Mouse (Mus musculus): ENCODE results near the gene Mertk. TPM values are rescaled to one million over a fixed set of nuclear protein-coding genes. Genes with fewer than 3 reads are reported as not detected.

Mertk gene
- polyA plus RNA-seq, 1 experiment from 2014 or later, result 10.4 TPM

- H3K4me2 ChIP-seq (replicated peaks; ENCODE audit: low read depth, low read length), result peak overlapping the region; percentile 57
- no peaks in the 10 kb centered on the region for H3K27me3 ChIP-seq (replicated peaks; ENCODE audit: insufficient read depth, low read length)
- peak overlapping the region; percentile 85 for H3K27ac ChIP-seq (ENCODE audit: low read length)
- no peak overlapping the region for H3K9ac ChIP-seq (replicated peaks; ENCODE audit: low read depth)
- no peaks in the 10 kb centered on the region for H3K36me3 ChIP-seq (ENCODE audit: insufficient read depth, low read length)
- H3K4me3 ChIP-seq (ENCODE audit: low read depth, low read length), result peak overlapping the region; percentile 85
- WGBS, result 0% methylated on average over 7 of the region's 7 CpGs
- no peaks in the 10 kb centered on the region for H3K9me3 ChIP-seq (ENCODE audit: low read length)
- H3K4me1 ChIP-seq (ENCODE audit: insufficient read depth, low read depth, low read length), result no peaks in the 10 kb centered on the region; the same call in 1 of the 2 replicates
- ATAC-seq, result peak; percentile 36
- DNase-seq (ENCODE audit: low spot score), result peak; percentile 94
- TF ChIP-seq EP300 (IDR thresholded peaks at IDR 0.05) (peak; percentile 80), CTCF (IDR thresholded peaks at IDR 0.05) (peak; percentile 82)
Observed at GRCm38 (mm10) chr2:128817387-128817785, 118.6 kb downstream of the Mertk start.

- TF ChIP-seq EP300 (IDR thresholded peaks at IDR 0.05) (no peak), CTCF (IDR thresholded peaks at IDR 0.05) (peak; percentile 47)
- H3K9ac ChIP-seq (replicated peaks; ENCODE audit: low read depth), result peak within 1 kb of the TSS; percentile 85
- H3K4me1 ChIP-seq (ENCODE audit: insufficient read depth, low read depth, low read length), result no peaks in the 10 kb centered on the region; the same call in 1 of the 2 replicates
- peak within 1 kb of the TSS; percentile 85 for H3K4me3 ChIP-seq (ENCODE audit: low read depth, low read length)
- H3K9me3 ChIP-seq (ENCODE audit: low read length), result no peaks in the 10 kb centered on the region
- H3K36me3 ChIP-seq (ENCODE audit: insufficient read depth, low read length), result no peaks in the 10 kb centered on the region
- ATAC-seq (peak; percentile 92), DNase-seq (ENCODE audit: low spot score) (peak; percentile 100)
- WGBS, result under 1% methylated on average over 59 of the region's 59 CpGs
- no peaks in the 10 kb centered on the region for H3K27me3 ChIP-seq (replicated peaks; ENCODE audit: insufficient read depth, low read length)
- H3K4me2 ChIP-seq (replicated peaks; ENCODE audit: low read depth, low read length), result peak within 1 kb of the TSS; percentile 59
- H3K27ac ChIP-seq (ENCODE audit: low read length), result peak within 1 kb of the TSS; percentile 97
Observed at GRCm38 (mm10) chr2:128817786-128818681, 119.3 kb downstream of the Mertk start, which contains the start of gene Tmem87b. Gene Tmem87b, plus strand, starts transcription at chr2:128818118.

- ATAC-seq (no peak; the same call in 1 of the 2 replicates), DNase-seq (ENCODE audit: low spot score) (peak; percentile 86)
- H3K4me2 ChIP-seq (replicated peaks; ENCODE audit: low read depth, low read length), result peak overlapping the region; percentile 59
- peak overlapping the region; percentile 85 for H3K4me3 ChIP-seq (ENCODE audit: low read depth, low read length)
- TF ChIP-seq EP300 (IDR thresholded peaks at IDR 0.05) (peak; percentile 87), CTCF (IDR thresholded peaks at IDR 0.05) (no peak)
- WGBS, result 5% methylated on average over 14 of the region's 14 CpGs
- peak overlapping the region; percentile 85 for H3K9ac ChIP-seq (replicated peaks; ENCODE audit: low read depth)
- no peaks in the 10 kb centered on the region; the same call in 1 of the 2 replicates for H3K4me1 ChIP-seq (ENCODE audit: insufficient read depth, low read depth, low read length)
- H3K27ac ChIP-seq (ENCODE audit: low read length), result peak overlapping the region; percentile 97
- no peaks in the 10 kb centered on the region for H3K27me3 ChIP-seq (replicated peaks; ENCODE audit: insufficient read depth, low read length)
- no peaks in the 10 kb centered on the region for H3K36me3 ChIP-seq (ENCODE audit: insufficient read depth, low read length)
- H3K9me3 ChIP-seq (ENCODE audit: low read length), result no peaks in the 10 kb centered on the region
Observed at GRCm38 (mm10) chr2:128818956-128819643, 120.3 kb downstream of the Mertk start.

GRCm38 (mm10) chr2:128820631-128821030, 121.9 kb downstream of the Mertk start:
- WGBS, result 78% methylated on average over 2 of the region's 2 CpGs

GRCm38 (mm10) chr2:128823893-128824292, 125.1 kb downstream of the Mertk start:
- no peaks in the 10 kb centered on the region; the same call in 1 of the 2 replicates for H3K4me1 ChIP-seq (ENCODE audit: insufficient read depth, low read depth, low read length)
- WGBS, result 89% methylated on average over 5 of the region's 5 CpGs
- no peaks in the 10 kb centered on the region for H3K36me3 ChIP-seq (ENCODE audit: insufficient read depth, low read length)
- ATAC-seq, result no peak
- H3K27ac ChIP-seq (ENCODE audit: low read length), result no peak overlapping the region
- H3K4me3 ChIP-seq (ENCODE audit: low read depth, low read length), result no peak overlapping the region
- H3K4me2 ChIP-seq (replicated peaks; ENCODE audit: low read depth, low read length), result no peak overlapping the region
- no peaks in the 10 kb centered on the region for H3K27me3 ChIP-seq (replicated peaks; ENCODE audit: insufficient read depth, low read length)
- no peak overlapping the region for H3K9ac ChIP-seq (replicated peaks; ENCODE audit: low read depth)
- no peak for DNase-seq (ENCODE audit: low spot score)
- H3K9me3 ChIP-seq (ENCODE audit: low read length), result no peaks in the 10 kb centered on the region
- TF ChIP-seq CTCF (IDR thresholded peaks at IDR 0.05) (no peak), EP300 (IDR thresholded peaks at IDR 0.05) (no peak)

More at GRCm38 (mm10) chr2:128820631-128821030, 121.9 kb downstream of the Mertk start:
- Histone ChIP-seq H3K9me3 (ENCODE audit: low read length) (no peaks in the 10 kb centered on the region), H3K4me3 (ENCODE audit: low read depth, low read length) (no peak overlapping the region), H3K4me1 (ENCODE audit: insufficient read depth, low read depth, low read length) (no peaks in the 10 kb centered on the region; the same call in 1 of the 2 replicates), H3K4me2 (replicated peaks; ENCODE audit: low read depth, low read length) (no peak overlapping the region), H3K36me3 (ENCODE audit: insufficient read depth, low read length) (no peaks in the 10 kb centered on the region), H3K9ac (replicated peaks; ENCODE audit: low read depth) (no peak overlapping the region), H3K27ac (ENCODE audit: low read length) (no peak overlapping the region), H3K27me3 (replicated peaks; ENCODE audit: insufficient read depth, low read length) (no peaks in the 10 kb centered on the region)
- no peak for ATAC-seq
- no peak for DNase-seq (ENCODE audit: low spot score)
- TF ChIP-seq EP300 (IDR thresholded peaks at IDR 0.05) (no peak), CTCF (IDR thresholded peaks at IDR 0.05) (no peak)

GRCm38 (mm10) chr2:128827787-128828186, 129.0 kb downstream of the Mertk start:
- Histone ChIP-seq H3K9ac (replicated peaks; ENCODE audit: low read depth) (no peak overlapping the region), H3K27ac (ENCODE audit: low read length) (no peak overlapping the region), H3K4me1 (ENCODE audit: insufficient read depth, low read depth, low read length) (no peaks in the 10 kb centered on the region), H3K27me3 (replicated peaks; ENCODE audit: insufficient read depth, low read length) (no peaks in the 10 kb centered on the region), H3K4me3 (ENCODE audit: low read depth, low read length) (no peak overlapping the region), H3K4me2 (replicated peaks; ENCODE audit: low read depth, low read length) (no peak overlapping the region), H3K36me3 (ENCODE audit: insufficient read depth, low read length) (peaks cover 2% of the 10 kb centered on the region; the same call in 1 of the 2 replicates), H3K9me3 (ENCODE audit: low read length) (no peaks in the 10 kb centered on the region)
- TF ChIP-seq EP300 (IDR thresholded peaks at IDR 0.05), result no peak
- TF ChIP-seq CTCF (IDR thresholded peaks at IDR 0.05), result no peak
- no peak for DNase-seq (ENCODE audit: low spot score)
- ATAC-seq, result no peak
- WGBS, result 98% methylated on average over 1 of the region's 1 CpGs
